Mouse (Mus musculus): ENCODE data around the gene Ppp1r36.

- TF ChIP-seq EP300 (IDR thresholded peaks at IDR 0.05; ENCODE audit: low read depth) (no peak), CTCF (IDR thresholded peaks at IDR 0.05; ENCODE audit: low read depth) (no peak)
These were observed 8.2 kb upstream of the Ppp1r36 start for GRCm38 (mm10) chr12:76409166-76409565.
